Mouse (Mus musculus) small intestine, adult 10 weeks (tissue): ENCODE data around the gene Gm47841. TPM values are rescaled to one million over a fixed set of nuclear protein-coding genes. Genes with fewer than 3 reads are reported as not detected.

Experiments
- polyA plus RNA-seq: library from polyadenylated mRNA; stranded (reverse); fragments of 350-450 nt; fragmentation: Illumina TruSeq; extraction: RNeasy Lipid Tissue Mini Kit (QIAGEN cat#74804); gene quantifications from one replicate; pipeline ENCODE4 v1.2.3, GENCODE M21; 2014; ENCODE audit warnings: low replicate concordance

Gm47841 gene
- polyA plus RNA-seq, result not detected

GRCm38 (mm10) chr15:101047194-101047555, at the start of gene Gm47841:
Gm47841 (minus strand) TSS chr15:101047397.

GRCm38 (mm10) chr15:101077813-101078730, 30.9 kb upstream of the Gm47841 start, which contains the start of gene Fignl2:
Fignl2 (minus strand) TSS chr15:101078567.

Other genes starting within 250 kb of the Gm47841 start
- 0.52 TPM for gene Scn8a, start 177.5 kb downstream of the Gm47841 start, polyA plus RNA-seq
- 0.30 TPM for gene Fignl2, start 31.2 kb upstream of the Gm47841 start, polyA plus RNA-seq
- gene Ankrd33, start 68.4 kb upstream of the Gm47841 start, polyA plus RNA-seq, result not detected
- 0.59 TPM for gene Acvrl1, start 81.1 kb upstream of the Gm47841 start, polyA plus RNA-seq
- gene Acvr1b, start 126.7 kb upstream of the Gm47841 start, polyA plus RNA-seq, result 17.5 TPM
- not detected for gene Grasp, start 176.8 kb upstream of the Gm47841 start, polyA plus RNA-seq
- gene Nr4a1, start 206.9 kb upstream of the Gm47841 start, polyA plus RNA-seq, result 1.6 TPM
- gene Atg101, start 236.9 kb upstream of the Gm47841 start, polyA plus RNA-seq, result not detected
- not detected for gene 6030408B16Rik, start 245.8 kb upstream of the Gm47841 start, polyA plus RNA-seq